Mouse (Mus musculus) limb, embryonic 13.5 days (tissue): Measurements from ENCODE around the gene Unc5c. TPM values are rescaled to one million over a fixed set of nuclear protein-coding genes. Genes with fewer than 3 reads are reported as not detected.

ENCODE experiments used
- ATAC-seq: fragments of 200-750 bp; cut with Nextera tagmentation; 2 replicates; pipeline ENCODE4 v1.8.0; 2017; ENCODE audit warnings: low read depth, moderate number of reproducible peaks, moderate TSS enrichment; ENCODE audit not compliant: low FRiP score
- H3K27ac ChIP-seq: fragments of 300-500 bp; sonication (generic); 2 replicates; pipeline ENCODE4 v1.5.1; 2015; ENCODE audit warnings: inconsistent platforms, mild to moderate bottlenecking, moderate library complexity
- H3K27me3 ChIP-seq: fragments of 300-500 bp; sonication (generic); 2 replicates; pipeline ENCODE4 v1.6.1; 2015; ENCODE audit warnings: mild to moderate bottlenecking, inconsistent platforms
- H3K36me3 ChIP-seq: fragments of 300-500 bp; sonication (generic); 2 replicates; pipeline ENCODE4 v1.6.1; 2015; ENCODE audit warnings: inconsistent platforms, mild to moderate bottlenecking, moderate library complexity
- H3K4me1 ChIP-seq: fragments of 300-500 bp; sonication (generic); 2 replicates; pipeline ENCODE4 v1.6.1; 2015; ENCODE audit warnings: inconsistent platforms
- H3K4me2 ChIP-seq: fragments of 300-500 bp; sonication (generic); replicated peaks from 2 replicates; pipeline ENCODE4 v1.6.1; 2015; ENCODE audit warnings: inconsistent platforms, mild to moderate bottlenecking, moderate library complexity
- H3K4me3 ChIP-seq: fragments of 300-500 bp; sonication (generic); 2 replicates; pipeline ENCODE4 v1.5.1; 2015; ENCODE audit warnings: moderate library complexity, mild to moderate bottlenecking, inconsistent platforms
- H3K9ac ChIP-seq: fragments of 300-500 bp; sonication (generic); 2 replicates; pipeline ENCODE4 v1.6.1; 2015; ENCODE audit warnings: mild to moderate bottlenecking, inconsistent platforms
- H3K9me3 ChIP-seq: fragments of 300-500 bp; sonication (generic); 2 replicates; pipeline ENCODE4 v1.6.1; 2016; ENCODE audit warnings: inconsistent platforms
- whole genome bisulfite sequencing: fragments of 180-500 bp; shearing (Covaris S2); methylation state at CpG from one replicate; pipeline ENCODE4 v1.1.7; 2015; 5-methylcytosine and 5-hydroxymethylcytosine counted together
- polyA plus RNA-seq: library from polyadenylated mRNA; unstranded; fragments of >200 nt; fragmentation: Nextera tagmentation; extraction: Ambion mirVana; gene quantifications from 2 replicates; pipeline ENCODE4 v1.2.1, GENCODE M21; 2015

Unc5c gene
- polyA plus RNA-seq, 1 experiment from 2014 or later = 31.6 TPM

DNA sequence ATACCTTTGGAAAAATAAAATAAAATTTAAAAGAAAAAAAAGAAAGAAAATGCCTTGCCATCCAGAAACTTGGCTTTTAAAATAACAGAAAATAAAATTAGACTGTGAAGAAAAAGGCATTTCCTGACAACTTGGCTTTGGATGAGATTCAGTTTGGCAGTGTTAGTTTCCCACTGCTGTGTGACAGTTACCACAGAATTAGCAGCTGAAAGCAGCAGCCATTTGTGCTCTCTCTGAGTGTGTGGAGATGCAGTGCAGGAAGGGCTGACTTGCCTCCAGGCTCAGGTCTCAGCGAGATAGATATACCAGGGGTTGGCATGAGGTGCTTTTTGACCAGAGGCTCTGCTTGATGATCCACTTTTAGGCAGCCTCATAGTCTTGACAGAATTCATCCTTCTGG is 151.7 kb downstream of the Unc5c start:
- no peaks in the 10 kb centered on the region for H3K27me3 ChIP-seq
- no peak overlapping the region for H3K27ac ChIP-seq
- no peaks in the 10 kb centered on the region for H3K36me3 ChIP-seq
- H3K4me1 ChIP-seq = peaks cover 11% of the 10 kb centered on the region; the same call in 1 of the 2 replicates
- no peaks in the 10 kb centered on the region for H3K9me3 ChIP-seq
- H3K4me2 ChIP-seq = no peak overlapping the region
- WGBS = 70% methylated on average over 1 of the region's 1 CpGs
- H3K4me3 ChIP-seq = no peak overlapping the region
- no peak overlapping the region for H3K9ac ChIP-seq
- no peak for ATAC-seq

DNA sequence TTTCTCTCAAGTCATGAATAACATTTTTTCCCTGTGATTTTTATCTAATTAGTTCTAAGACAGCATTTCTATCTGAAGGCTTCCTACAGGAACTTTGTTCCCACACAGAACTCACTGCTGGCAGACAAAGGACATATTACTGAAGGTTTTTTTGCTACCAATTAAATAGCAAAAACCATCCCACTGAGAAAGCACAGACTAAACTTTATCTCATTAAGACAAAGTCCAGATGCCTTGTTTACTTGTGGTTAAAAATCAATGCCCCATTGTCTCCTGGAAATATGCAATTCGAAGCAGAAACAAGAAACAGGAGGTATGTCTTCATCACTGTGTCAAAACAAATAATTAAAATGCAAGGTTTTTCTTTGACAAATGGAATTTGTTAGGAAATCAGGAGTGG is 153.7 kb downstream of the Unc5c start:
- H3K36me3 ChIP-seq = no peaks in the 10 kb centered on the region

DNA sequence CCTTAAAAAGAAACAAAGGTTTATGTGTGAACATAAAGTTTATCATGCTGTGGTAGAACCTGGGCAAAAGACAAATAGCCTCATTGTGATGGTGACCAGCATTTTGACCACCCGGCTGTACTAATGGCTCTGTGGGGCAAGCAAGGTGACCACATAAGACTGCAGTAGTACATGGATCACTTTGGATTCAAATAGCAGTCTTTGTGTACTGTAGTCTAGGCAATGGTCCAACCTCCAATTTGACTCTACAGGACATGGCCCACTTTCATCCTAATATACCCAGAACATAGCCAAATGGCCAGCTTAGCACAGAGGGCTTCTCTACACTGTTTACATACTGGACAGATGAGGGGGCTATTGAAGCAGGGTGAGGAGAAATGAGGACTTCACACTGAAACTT is 156.5 kb downstream of the Unc5c start:
- H3K27me3 ChIP-seq = no peaks in the 10 kb centered on the region
- no peak overlapping the region for H3K9ac ChIP-seq
- no peaks in the 10 kb centered on the region for H3K9me3 ChIP-seq
- WGBS = 75% methylated on average over 1 of the region's 1 CpGs
- peaks cover 11% of the 10 kb centered on the region; the same call in 1 of the 2 replicates for H3K4me1 ChIP-seq
- H3K27ac ChIP-seq = no peak overlapping the region
- peak; percentile 54; the same call in 1 of the 2 replicates for ATAC-seq
- H3K36me3 ChIP-seq = no peaks in the 10 kb centered on the region
- no peak overlapping the region for H3K4me3 ChIP-seq
- H3K4me2 ChIP-seq = no peak overlapping the region

More for the DNA sequence above, 153.7 kb downstream of the Unc5c start:
- H3K9me3 ChIP-seq = no peaks in the 10 kb centered on the region
- WGBS = 64% methylated on average over 1 of the region's 1 CpGs
- no peak overlapping the region for H3K4me2 ChIP-seq
- no peaks in the 10 kb centered on the region for H3K27me3 ChIP-seq
- peaks cover 11% of the 10 kb centered on the region; the same call in 1 of the 2 replicates for H3K4me1 ChIP-seq
- ATAC-seq = no peak
- H3K9ac ChIP-seq = no peak overlapping the region
- no peak overlapping the region for H3K27ac ChIP-seq
- H3K4me3 ChIP-seq = no peak overlapping the region

DNA sequence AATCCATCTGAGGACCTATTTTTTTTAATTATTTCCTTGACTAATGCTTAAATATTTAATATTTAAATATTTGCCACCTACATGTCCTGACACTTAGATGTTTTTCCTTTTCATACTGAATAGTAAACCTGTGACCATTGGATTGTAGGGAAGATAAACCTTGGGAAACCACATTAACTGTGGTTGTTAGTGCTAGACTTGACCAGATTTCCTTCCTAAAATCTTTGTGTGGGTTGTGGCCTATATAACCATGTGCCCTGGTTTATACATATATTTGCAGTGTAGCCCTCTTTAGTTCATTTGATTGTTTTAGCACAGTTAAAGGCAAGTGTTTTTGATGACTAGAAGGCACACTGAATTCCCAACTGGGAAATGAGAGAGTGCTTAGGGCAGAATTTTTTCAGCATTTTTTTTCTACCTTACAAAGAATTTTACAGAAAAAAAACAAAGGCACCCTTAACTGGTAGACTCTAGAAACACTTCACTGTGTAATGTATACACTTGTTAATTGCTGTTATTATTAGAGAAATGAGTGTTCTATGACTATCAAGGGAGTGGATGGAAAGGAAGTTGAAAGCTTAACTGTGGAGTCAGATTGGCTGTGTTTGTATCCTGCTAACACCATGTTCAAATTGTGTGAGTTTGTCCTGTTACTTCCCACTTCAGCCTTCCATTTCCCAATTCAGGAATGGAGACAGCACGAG is 162.1 kb downstream of the Unc5c start:
- ATAC-seq = no peak
- Histone ChIP-seq H3K9ac (no peak overlapping the region), H3K27ac (no peak overlapping the region), H3K4me1 (no peaks in the 10 kb centered on the region; the same call in 1 of the 2 replicates), H3K4me2 (no peak overlapping the region), H3K4me3 (no peak overlapping the region), H3K9me3 (no peaks in the 10 kb centered on the region), H3K27me3 (no peaks in the 10 kb centered on the region), H3K36me3 (no peaks in the 10 kb centered on the region)
- 58% methylated on average over 1 of the region's 1 CpGs for WGBS

DNA sequence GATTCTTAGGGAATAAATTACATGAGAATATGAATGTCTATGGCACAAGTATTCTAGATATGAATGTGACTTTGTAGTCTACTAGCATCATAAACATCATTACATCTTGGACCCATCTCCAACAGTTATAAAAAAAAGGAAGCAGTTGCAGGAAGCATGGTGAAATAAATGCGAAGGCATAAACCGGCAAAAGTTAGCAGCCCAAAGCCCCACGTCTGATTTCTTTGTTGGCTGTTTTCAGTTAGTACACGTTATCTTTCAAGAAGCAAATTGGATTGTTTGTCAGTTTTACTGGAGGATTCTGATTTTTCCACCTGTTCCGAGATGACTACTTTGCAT is 162.6 kb downstream of the Unc5c start:
- Histone ChIP-seq H3K36me3 (no peaks in the 10 kb centered on the region), H3K4me1 (no peaks in the 10 kb centered on the region; the same call in 1 of the 2 replicates), H3K27ac (no peak overlapping the region), H3K9me3 (no peaks in the 10 kb centered on the region), H3K4me3 (no peak overlapping the region), H3K4me2 (no peak overlapping the region), H3K9ac (no peak overlapping the region), H3K27me3 (no peaks in the 10 kb centered on the region)
- no peak for ATAC-seq
- 67% methylated on average over 5 of the region's 5 CpGs for WGBS

DNA sequence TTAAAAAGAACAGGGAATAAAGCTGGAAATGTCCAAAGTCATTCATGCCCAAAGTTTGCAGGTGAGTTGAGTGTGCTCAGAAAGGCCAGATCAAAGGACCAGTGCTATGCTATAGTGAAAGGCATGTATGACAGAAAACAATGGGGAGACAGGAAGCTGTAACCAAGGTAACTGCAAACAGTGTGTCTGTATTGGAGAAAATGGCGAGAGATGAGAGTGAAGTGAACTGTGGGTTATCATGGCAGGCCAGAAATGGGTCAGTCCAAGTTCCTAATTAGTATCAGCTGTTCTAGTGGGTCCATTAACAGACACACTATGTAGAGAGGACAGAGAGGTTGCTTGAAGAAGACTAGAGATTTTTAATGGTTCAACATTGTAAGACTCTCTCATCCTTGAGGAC is 164.4 kb downstream of the Unc5c start:
- Histone ChIP-seq H3K4me2 (no peak overlapping the region), H3K4me1 (no peaks in the 10 kb centered on the region; the same call in 1 of the 2 replicates), H3K36me3 (no peaks in the 10 kb centered on the region), H3K27me3 (no peaks in the 10 kb centered on the region), H3K27ac (no peak overlapping the region), H3K9ac (no peak overlapping the region), H3K4me3 (no peak overlapping the region), H3K9me3 (no peaks in the 10 kb centered on the region)
- ATAC-seq = no peak
- 37% methylated on average over 1 of the region's 1 CpGs for WGBS

DNA sequence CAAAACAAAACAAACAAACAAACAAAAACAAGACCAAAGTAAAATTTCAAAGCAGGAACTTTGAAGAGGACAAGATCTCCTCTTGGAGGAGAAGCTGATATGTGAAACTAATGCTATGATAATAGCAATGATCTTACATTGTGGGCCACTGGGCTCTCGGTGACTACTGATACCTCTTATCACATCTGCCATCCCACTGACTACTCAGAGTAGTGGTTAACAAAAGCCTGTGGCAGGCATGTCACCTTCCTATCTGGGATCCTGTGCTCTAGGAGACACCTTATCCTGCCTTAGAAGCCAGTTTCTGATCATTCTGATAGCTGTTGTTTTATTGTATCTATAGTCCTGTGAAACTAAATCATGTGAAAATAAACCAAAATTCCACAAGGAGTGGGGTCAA is 172.9 kb downstream of the Unc5c start:
- H3K27me3 ChIP-seq = no peaks in the 10 kb centered on the region
- peaks cover 5% of the 10 kb centered on the region for H3K4me1 ChIP-seq
- no peak overlapping the region for H3K4me2 ChIP-seq
- no peak overlapping the region for H3K4me3 ChIP-seq
- WGBS = 74% methylated on average over 1 of the region's 1 CpGs
- no peak overlapping the region for H3K9ac ChIP-seq
- no peak overlapping the region for H3K27ac ChIP-seq
- H3K36me3 ChIP-seq = no peaks in the 10 kb centered on the region
- H3K9me3 ChIP-seq = no peaks in the 10 kb centered on the region
- no peak for ATAC-seq

DNA sequence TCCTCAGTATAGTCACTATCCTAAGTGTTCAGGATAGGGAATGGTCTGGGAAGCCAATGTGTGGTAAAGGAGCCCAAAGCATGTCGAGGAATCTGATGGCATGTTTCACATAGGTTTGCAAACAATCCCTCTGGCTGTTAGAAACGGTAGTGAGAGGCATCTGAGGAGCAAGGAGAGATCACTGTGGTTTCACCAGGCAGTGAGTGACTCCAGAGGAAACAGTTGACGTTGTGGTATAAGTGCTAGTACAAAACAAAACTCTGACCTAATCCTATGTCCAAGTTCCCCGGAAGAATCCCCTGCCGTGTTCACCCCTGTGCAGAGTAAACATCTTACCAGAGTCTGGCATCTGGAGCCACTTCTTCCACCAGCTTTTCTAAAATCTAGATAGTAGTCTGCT is 179.2 kb downstream of the Unc5c start:
- Histone ChIP-seq H3K4me1 (no peaks in the 10 kb centered on the region), H3K9me3 (no peaks in the 10 kb centered on the region), H3K27ac (no peak overlapping the region), H3K9ac (no peak overlapping the region), H3K4me2 (no peak overlapping the region), H3K4me3 (no peak overlapping the region), H3K27me3 (no peaks in the 10 kb centered on the region), H3K36me3 (no peaks in the 10 kb centered on the region)
- no peak for ATAC-seq
- WGBS = 71% methylated on average over 5 of the region's 5 CpGs

DNA sequence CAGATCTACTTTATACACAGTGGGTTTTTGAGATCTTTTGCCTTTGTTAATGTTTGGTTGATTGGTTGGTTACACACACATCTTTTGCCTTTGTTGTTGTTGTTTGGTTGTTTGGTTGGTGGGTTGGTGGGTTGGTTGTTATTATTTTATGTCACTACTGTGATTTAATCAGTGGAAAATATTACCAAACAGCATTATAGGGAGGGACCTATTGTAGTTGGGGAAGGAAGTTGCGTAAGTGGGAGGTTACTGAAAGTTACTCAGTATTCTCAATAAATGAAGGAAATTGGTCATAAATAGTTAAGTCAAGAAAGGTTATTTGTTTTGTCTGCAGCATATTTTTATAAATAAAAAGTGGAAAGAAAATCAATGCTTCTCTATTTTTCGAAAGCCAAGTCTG is 181.6 kb downstream of the Unc5c start:
- Histone ChIP-seq H3K4me1 (peaks cover 7% of the 10 kb centered on the region; the same call in 1 of the 2 replicates), H3K9ac (no peak overlapping the region), H3K4me3 (no peak overlapping the region), H3K27ac (no peak overlapping the region), H3K4me2 (no peak overlapping the region), H3K9me3 (no peaks in the 10 kb centered on the region), H3K36me3 (no peaks in the 10 kb centered on the region), H3K27me3 (no peaks in the 10 kb centered on the region)
- WGBS = 82% methylated on average over 2 of the region's 2 CpGs
- no peak for ATAC-seq

DNA sequence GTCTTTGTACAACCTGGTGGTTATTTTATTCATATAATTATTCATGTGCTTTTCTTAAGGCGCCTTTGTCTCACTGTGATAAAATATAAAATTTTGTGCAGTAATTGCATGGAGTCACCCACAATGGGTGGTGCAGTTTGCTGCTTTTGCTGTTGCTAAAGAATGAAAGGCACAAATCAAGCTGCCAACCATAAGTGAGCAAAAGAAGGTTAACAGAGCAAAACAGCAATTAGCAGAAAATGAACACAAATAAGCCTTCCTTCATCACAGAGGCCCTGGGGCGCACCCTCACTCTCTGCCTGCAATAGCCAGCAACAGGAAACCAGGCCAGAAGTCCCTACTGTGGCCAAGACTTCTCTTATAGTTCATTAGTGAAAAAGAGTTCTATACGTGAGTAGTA is 185.6 kb downstream of the Unc5c start:
- Histone ChIP-seq H3K36me3 (no peaks in the 10 kb centered on the region), H3K9me3 (no peaks in the 10 kb centered on the region), H3K4me1 (peaks cover 7% of the 10 kb centered on the region; the same call in 1 of the 2 replicates), H3K4me3 (no peak overlapping the region), H3K9ac (no peak overlapping the region), H3K4me2 (no peak overlapping the region), H3K27me3 (no peaks in the 10 kb centered on the region), H3K27ac (no peak overlapping the region)
- WGBS = 66% methylated on average over 3 of the region's 3 CpGs
- ATAC-seq = no peak

DNA sequence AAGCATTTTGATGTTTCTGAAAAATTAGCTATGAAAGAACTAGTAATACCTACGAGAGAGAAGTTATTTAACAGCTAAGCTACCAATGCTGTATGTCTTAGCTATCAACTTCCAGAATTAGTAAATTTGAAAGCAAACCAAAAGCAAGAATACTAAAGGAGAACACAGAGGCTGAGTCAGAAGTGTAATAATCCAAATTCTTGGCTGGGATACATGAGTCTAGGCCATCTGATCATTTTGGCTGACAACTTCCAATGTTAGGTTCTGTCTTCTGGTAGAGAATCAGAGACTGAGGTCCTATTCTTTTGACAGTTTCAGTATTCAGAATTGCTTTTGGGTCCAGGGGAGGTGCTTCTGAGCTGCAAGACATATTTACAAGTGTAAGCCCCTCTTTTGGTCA is 188.9 kb downstream of the Unc5c start:
- H3K27ac ChIP-seq = no peak overlapping the region
- H3K9me3 ChIP-seq = no peaks in the 10 kb centered on the region
- no peak for ATAC-seq
- peaks cover 13% of the 10 kb centered on the region for H3K4me1 ChIP-seq
- H3K36me3 ChIP-seq = no peaks in the 10 kb centered on the region
- H3K9ac ChIP-seq = no peak overlapping the region
- no peak overlapping the region for H3K4me2 ChIP-seq
- WGBS = 90% methylated on average over 1 of the region's 1 CpGs
- no peaks in the 10 kb centered on the region for H3K27me3 ChIP-seq
- no peak overlapping the region for H3K4me3 ChIP-seq

DNA sequence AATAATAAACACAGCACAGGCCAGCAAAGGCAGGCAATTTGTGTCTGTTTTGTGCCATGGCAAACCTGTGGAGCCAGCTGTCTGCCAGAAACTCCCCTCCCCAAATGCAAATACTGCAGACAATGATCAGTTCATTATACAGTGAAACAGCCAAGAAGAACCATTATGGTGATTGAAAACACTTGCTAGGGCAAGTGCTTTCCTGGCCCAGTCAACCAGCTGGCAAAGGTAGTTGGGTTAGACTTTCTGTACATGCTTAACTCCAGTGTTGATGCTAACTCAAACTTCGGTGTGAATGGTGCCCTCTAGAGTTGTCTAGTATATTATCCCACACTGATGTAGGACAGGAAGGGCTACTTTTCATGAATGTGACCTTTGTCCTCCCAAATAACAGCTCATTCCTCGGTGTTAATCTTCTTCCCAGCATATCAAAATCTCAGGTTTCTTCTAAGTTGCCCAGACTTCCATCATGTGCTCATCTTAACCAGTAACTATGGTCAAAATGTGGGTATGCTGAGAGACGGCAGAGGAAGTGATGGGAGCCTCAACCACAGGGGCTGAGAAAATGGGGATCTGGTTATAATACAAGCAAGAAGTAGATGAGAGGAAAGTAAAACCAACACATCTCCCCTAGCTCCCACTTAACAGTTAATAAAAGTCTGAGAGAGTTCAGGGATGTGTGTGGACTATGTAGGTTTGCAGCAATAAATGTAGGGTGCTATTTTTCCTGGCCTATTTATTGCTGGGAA is 194.2 kb downstream of the Unc5c start:
- H3K27me3 ChIP-seq = no peaks in the 10 kb centered on the region
- no peaks in the 10 kb centered on the region for H3K36me3 ChIP-seq
- no peak overlapping the region for H3K4me2 ChIP-seq
- no peak for ATAC-seq
- H3K4me3 ChIP-seq = no peak overlapping the region
- H3K4me1 ChIP-seq = peaks cover 25% of the 10 kb centered on the region
- H3K9me3 ChIP-seq = no peaks in the 10 kb centered on the region
- H3K9ac ChIP-seq = no peak overlapping the region
- H3K27ac ChIP-seq = no peak overlapping the region
- WGBS = 43% methylated on average over 3 of the region's 3 CpGs
